Mouse (Mus musculus): Measurements from ENCODE around the gene Mucl3. TPM values are rescaled to one million over a fixed set of nuclear protein-coding genes. Genes with fewer than 3 reads are reported as not detected.
A peak's percentile ranks its signal among the peaks of the same experiment; 100 is the strongest.

Gene Mucl3
- total RNA-seq (2021): not detected
- long read RNA-seq, experiment 1: 0 reads
- long read RNA-seq, experiment 2: 0 reads

DNA sequence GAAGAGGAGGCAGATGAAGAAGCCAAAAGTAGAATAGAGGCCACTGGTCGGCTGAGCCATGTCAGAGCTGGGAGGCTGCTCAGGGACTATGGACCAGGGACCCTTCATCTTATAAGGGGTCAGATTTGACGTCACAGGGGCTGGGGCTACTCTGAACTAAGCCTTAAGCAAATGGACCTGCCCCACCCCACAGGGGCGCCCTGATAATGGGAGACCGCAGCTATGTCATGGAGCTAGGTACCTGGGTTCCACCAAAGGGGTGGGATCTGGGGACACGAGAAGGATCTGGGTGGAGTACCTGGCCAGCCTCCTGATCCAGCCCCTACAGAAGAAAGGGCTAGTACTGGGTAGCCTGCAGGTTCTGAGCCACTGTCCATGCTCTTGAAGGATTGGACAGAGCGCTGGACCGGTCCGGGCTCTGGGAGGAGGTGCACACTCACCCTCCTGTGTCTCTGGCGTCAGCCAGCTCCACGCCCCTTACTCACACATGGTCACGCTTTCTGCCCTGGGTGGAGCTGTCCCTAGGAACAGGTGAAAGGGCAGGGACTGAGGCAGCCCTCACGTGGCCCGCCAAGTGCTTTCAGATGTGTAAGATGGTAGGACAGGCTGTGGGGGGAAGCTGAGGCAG is at the start of gene Mucl3:
Gene Mucl3 (minus strand): TSS at position 87 of the 628 bp plus-strand sequence.
- intact Hi-C loops (cut with DNase I): no loop called here
- no peak for DNase-seq (ENCODE audit: low spot score in 2 of 2)

DNA sequence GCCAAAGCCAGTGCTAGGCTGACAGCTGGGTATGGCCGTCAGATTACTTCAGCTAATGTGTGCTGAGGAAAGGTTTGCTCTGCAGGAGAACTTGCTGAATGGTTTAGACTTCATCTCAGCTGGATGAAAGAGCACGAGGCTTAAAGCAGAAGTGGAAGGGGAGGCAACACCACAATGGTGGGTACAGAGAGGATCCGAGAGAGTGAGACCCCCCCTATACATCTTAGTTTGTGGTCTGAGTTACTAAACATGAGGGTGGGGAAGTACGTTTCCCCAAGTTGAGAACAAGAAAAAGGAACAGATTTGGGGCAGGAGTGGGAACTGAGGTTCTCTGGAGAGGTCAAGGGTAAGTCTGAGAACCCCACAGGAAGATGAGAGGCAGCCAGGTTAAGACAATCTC is 48.9 kb upstream of the Mucl3 start:
- DNase-seq (ENCODE audit: low spot score in 2 of 2): no peak
- intact Hi-C loops (cut with DNase I): no loop called here

GRCm38 (mm10) chr17:35691811-35692210 is 48.3 kb upstream of the Mucl3 start:
- no peak for DNase-seq (ENCODE audit: low spot score in 2 of 2)
- intact Hi-C loops (cut with DNase I): no loop called here

DNA sequence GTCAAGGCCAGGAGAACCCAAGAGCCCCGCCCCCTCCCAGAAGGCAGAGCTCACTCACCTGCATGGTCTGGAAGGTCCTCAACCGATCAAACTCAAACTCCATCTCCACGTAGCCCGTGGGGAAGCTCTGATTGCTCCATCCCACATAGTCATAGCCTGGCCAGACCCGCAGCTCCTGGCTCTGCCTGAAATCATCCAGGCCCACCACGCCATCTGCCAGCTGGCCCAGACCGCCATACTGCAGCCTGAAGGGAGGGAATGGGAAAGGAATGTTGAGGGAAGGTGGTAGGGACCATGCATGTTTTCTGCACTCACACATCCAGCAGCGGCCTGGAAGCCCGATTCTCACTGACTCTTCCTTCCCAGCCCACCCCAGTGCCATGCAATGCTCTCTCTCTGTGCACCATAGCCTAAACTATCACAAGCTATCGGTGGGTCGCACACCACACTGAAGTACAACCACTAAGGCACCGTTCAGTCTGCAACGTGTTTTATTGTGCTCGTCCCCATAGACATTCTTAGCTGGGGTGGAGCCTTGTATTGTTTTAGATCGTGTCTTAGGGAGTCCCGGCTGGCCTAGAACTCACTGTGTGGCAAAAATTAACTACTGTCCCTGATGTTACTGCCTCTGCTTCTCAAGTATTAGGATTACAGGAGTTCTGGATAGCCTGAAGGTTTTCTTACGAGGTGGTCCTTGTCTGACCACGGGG is 46.6 kb upstream of the Mucl3 start:
- no peak for DNase-seq (ENCODE audit: low spot score in 2 of 2)
- intact Hi-C loops (cut with DNase I): no loop called here

DNA sequence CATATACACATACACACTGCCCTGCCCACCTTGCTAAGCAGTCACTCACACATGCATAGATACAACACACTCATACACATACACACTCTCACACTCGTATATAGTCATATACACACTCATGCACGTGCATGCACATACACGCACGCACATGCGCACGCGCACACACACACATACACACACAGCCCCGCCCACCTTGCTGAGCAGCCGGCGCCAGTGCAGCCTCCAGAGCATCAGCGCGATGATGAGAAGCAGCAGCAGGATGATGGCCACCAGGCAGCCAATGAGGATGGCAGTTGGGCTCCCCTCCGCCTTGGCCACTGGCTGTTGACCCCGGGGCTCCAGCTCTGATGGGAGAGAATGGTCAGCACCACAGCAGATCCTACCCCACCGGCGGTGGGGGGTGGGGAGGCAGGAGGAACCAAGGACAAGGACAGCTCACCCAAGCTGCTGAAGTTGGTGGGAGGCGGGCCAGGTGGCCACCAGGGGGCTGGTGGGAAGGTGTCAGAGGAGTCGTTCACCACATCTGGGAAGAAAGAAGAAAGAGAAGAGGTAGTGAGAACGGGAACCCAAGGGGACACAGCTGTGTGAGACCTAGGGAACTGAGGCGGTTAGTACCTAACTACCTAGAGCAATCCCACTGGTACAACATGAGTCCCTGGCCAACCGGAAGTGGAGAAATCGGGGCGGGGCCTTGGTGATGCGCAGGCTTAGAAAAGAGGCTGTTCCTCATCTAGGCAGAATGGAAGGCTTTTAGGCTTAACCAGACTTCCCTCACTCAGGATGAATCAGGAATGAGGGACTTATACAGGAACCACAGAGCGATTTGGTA is 45.1 kb upstream of the Mucl3 start:
- intact Hi-C loops (cut with DNase I): no loop called here
- DNase-seq (ENCODE audit: low spot score in 2 of 2): no peak

- intact Hi-C loops (cut with DNase I): no loop called here
These were observed 41.6 kb upstream of the Mucl3 start for GRCm38 (mm10) chr17:35685061-35685460.

GRCm38 (mm10) chr17:35681986-35682385 is 38.5 kb upstream of the Mucl3 start:
- intact Hi-C loops (cut with DNase I): no loop called here
- no peak for DNase-seq (ENCODE audit: low spot score in 2 of 2)

More at GRCm38 (mm10) chr17:35685061-35685460, 41.6 kb upstream of the Mucl3 start:
- DNase-seq (ENCODE audit: low spot score in 2 of 2): no peak

- intact Hi-C loops (cut with DNase I): no loop called here
- no peak for DNase-seq (ENCODE audit: low spot score in 2 of 2)
These were observed 37.1 kb upstream of the Mucl3 start for GRCm38 (mm10) chr17:35680591-35680990.

DNA sequence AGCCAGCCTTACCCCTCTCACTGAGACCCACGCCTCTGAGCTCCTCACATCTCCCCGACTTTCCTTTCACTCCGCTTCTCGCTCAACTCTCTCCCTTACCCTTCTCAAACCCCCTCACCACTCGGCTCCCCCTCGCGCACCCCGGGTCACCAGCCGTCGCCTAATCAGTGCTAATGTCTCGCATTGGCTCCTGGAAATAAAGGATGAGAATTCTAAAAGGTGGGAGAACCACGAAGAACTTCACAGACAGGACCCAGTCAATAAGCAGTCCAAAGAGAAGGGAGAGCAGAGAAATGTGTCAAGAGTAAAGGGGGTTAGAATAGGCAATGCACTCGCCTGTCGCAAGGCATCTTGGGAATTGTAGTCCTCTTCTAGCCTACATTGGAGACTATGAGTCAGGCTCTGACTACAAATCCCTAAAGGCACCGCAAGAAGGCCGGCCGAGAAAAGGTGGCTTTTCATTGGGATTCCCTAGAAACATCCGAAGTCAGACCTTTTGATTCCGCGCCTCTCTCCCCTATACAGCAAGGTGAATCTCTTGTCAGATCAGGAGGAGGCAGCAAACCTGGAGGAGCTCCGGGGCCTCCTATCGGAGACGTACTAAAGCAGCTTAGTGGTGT is 30.0 kb upstream of the Mucl3 start, which contains the start of gene Gtf2h4:
Gene Gtf2h4 (minus strand): TSS at position 324 of the 620 bp plus-strand sequence.
- intact Hi-C loops (cut with DNase I): no loop called here
- peak; percentile 93 to 97 for DNase-seq (ENCODE audit: low spot score in 2 of 2)

DNA sequence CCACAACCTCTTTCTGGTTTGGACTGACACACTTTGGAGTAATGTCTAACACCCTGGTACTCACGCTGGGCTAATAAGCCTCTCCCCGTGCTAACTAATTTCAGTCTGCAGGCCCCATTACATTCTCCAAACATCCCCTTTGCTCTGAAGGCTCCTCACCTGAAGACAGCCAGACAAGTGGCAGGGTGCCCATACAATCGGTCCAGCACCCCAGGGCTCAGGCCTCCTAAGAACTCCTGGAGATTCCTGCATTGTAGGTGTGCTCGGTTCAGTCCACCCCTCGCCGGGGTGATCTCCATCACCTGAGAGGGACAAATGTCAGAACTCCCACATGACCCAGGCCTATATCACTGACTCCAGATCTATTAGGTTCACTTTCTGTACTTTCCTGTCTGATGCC is 29.0 kb upstream of the Mucl3 start:
- intact Hi-C loops (cut with DNase I): no loop called here
- DNase-seq (ENCODE audit: low spot score in 2 of 2): no peak

DNA sequence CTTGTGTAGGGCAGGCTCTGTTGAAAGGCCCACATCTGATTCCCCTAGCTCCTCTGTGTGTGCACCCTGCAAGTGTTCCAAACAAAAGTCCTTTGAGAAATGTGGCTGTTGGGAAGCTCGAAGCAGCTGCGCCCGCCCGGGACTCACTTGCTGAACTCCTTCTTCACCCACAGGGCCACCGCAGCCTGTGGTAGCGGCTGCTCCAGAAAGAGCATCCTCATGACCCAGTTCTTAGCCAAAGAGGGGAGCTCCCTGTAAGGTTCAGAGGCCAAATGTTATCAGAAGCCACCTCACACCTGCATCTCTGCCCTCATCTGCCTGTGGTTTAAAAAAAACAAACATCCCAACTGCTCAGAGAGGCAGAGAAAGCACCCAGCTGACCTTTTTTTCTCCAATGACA is 28.4 kb upstream of the Mucl3 start:
- intact Hi-C loops (cut with DNase I): no loop called here
- no peak for DNase-seq (ENCODE audit: low spot score in 2 of 2)

DNA sequence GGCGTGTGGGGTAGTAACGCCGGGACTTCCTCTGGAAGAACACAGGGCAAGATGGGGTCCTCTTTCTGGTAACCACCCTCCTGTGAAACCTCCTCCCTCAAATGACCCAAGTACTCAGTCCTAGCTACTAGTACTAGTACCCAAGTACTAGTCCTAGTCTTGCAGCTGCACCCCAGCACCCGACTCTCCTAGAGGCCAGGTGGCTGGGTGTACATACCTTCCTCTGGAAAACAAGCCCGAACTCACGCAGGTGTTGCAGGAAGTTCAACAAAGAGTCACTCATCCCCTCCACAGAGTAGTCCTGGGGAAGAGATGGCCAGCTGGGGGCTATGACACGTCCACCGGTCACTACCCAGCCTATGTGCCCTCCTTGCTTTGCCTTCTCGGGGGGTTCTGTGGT is 26.2 kb upstream of the Mucl3 start:
- intact Hi-C loops (cut with DNase I): no loop called here
- DNase-seq (ENCODE audit: low spot score in 2 of 2): no peak

- DNase-seq (ENCODE audit: low spot score in 2 of 2): peak; percentile 98 to 99
- intact Hi-C loops (cut with DNase I): loop anchor here (2.0 kb wide), 1 partner anchor 77 kb away; no protein-coding TSS in a partner anchor
These were observed 24.0 kb upstream of the Mucl3 start, which contains the start of gene Vars2 for GRCm38 (mm10) chr17:35667334-35668065. Gene Vars2 (minus strand): TSS chr17:35667592.

GRCm38 (mm10) chr17:35666851-35667256 is 23.4 kb upstream of the Mucl3 start:
- DNase-seq (ENCODE audit: low spot score in 2 of 2): peak in 1 of 2 experiments; percentile 41
- intact Hi-C loops (cut with DNase I): loop anchor here (2.0 kb wide), 1 partner anchor 76 kb away; no protein-coding TSS in a partner anchor

DNA sequence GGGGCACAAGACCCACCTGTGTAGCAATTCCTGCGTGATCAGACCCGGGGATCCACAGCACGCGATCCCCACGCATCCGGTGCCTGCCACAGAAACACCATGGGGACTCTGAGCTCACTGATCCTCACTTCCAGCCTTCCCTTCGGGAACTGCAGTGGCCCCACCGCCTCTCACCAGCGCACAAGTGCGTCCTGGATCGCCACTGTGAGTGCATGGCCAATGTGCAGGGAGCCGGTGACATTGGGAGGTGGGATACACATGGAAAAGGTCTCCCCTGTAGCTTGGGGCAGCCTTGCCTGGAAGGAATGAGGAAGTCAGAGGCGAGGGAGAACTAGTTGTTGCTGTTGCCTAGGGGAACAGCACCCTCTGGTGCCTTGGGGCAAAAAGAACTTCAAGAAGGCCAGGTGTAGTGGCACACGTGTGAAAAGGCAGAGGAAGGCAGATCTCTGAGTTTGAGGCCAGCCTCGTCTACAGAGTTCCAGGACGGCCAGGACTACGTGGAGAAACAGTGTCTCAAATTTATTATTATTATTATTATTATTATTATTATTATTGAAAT is 22.5 kb upstream of the Mucl3 start:
- intact Hi-C loops (cut with DNase I): loop anchor here (2.0 kb wide), 2 partner anchors 75 to 81 kb away; no protein-coding TSS in a partner anchor
- peak; percentile 47 to 53 for DNase-seq (ENCODE audit: low spot score in 2 of 2)

GRCm38 (mm10) chr17:35653086-35653485 is 9.6 kb upstream of the Mucl3 start:
- DNase-seq (ENCODE audit: low spot score in 2 of 2): no peak
- intact Hi-C loops (cut with DNase I): no loop called here

- intact Hi-C loops (cut with DNase I): no loop called here
- DNase-seq (ENCODE audit: low spot score in 2 of 2): no peak
These were observed 5.9 kb upstream of the Mucl3 start for GRCm38 (mm10) chr17:35649429-35649828.

GRCm38 (mm10) chr17:35639352-35639751 is 4.1 kb downstream of the Mucl3 start:
- intact Hi-C loops (cut with DNase I): no loop called here
- DNase-seq (ENCODE audit: low spot score in 2 of 2): no peak
